Mouse (Mus musculus): ENCODE data around the gene Cyb5r3. TPM values are rescaled to one million over a fixed set of nuclear protein-coding genes. Genes with fewer than 3 reads are reported as not detected.

Gene Cyb5r3
- polyA plus RNA-seq, 1 experiment from 2014 or later = 192 TPM

- H3K4me1 ChIP-seq (replicated peaks; ENCODE audit: control insufficient read depth, insufficient read depth, low read length) = peaks cover 41% of the 10 kb centered on the region
- no peak overlapping the region for H3K4me3 ChIP-seq (ENCODE audit: low read length)
- peak overlapping the region; percentile 66 for H3K27ac ChIP-seq (ENCODE audit: low read length)
- ATAC-seq (ENCODE audit: low read depth) = peak; percentile 78
- H3K9me3 ChIP-seq (ENCODE audit: control insufficient read depth, low read length) = no peaks in the 10 kb centered on the region
- no peak overlapping the region for H3K9ac ChIP-seq (ENCODE audit: low read length)
- H3K36me3 ChIP-seq (ENCODE audit: control insufficient read depth, insufficient read depth, low read length) = peaks cover 8% of the 10 kb centered on the region
- H3K27me3 ChIP-seq (ENCODE audit: control insufficient read depth, insufficient read depth, low read depth, low read length) = no peaks in the 10 kb centered on the region
- 35% methylated on average over 5 of the region's 5 CpGs for WGBS
- H3K4me2 ChIP-seq (ENCODE audit: low read depth, low read length) = no peak overlapping the region
Observed at GRCm38 (mm10) chr15:83164971-83165471, 7.4 kb downstream of the Cyb5r3 start.

- ATAC-seq (ENCODE audit: low read depth) = no peak
- Histone ChIP-seq H3K9ac (ENCODE audit: low read length) (no peak overlapping the region), H3K9me3 (ENCODE audit: control insufficient read depth, low read length) (no peaks in the 10 kb centered on the region)
Observed at GRCm38 (mm10) chr15:83162818-83163485, 9.4 kb downstream of the Cyb5r3 start.

GRCm38 (mm10) chr15:83162001-83162400, 10.4 kb downstream of the Cyb5r3 start:
- Histone ChIP-seq H3K27me3 (ENCODE audit: control insufficient read depth, insufficient read depth, low read depth, low read length) (no peaks in the 10 kb centered on the region), H3K4me2 (ENCODE audit: low read depth, low read length) (no peak overlapping the region), H3K4me3 (ENCODE audit: low read length) (no peak overlapping the region), H3K27ac (ENCODE audit: low read length) (no peak overlapping the region), H3K9me3 (ENCODE audit: control insufficient read depth, low read length) (no peaks in the 10 kb centered on the region), H3K36me3 (ENCODE audit: control insufficient read depth, insufficient read depth, low read length) (peaks cover 24% of the 10 kb centered on the region), H3K4me1 (replicated peaks; ENCODE audit: control insufficient read depth, insufficient read depth, low read length) (peaks cover 21% of the 10 kb centered on the region), H3K9ac (ENCODE audit: low read length) (no peak overlapping the region)
- ATAC-seq (ENCODE audit: low read depth) = no peak
- 91% methylated on average over 4 of the region's 4 CpGs for WGBS

More at GRCm38 (mm10) chr15:83162818-83163485, 9.4 kb downstream of the Cyb5r3 start:
- Histone ChIP-seq H3K27ac (ENCODE audit: low read length) (no peak overlapping the region), H3K4me3 (ENCODE audit: low read length) (no peak overlapping the region), H3K36me3 (ENCODE audit: control insufficient read depth, insufficient read depth, low read length) (peaks cover 19% of the 10 kb centered on the region), H3K27me3 (ENCODE audit: control insufficient read depth, insufficient read depth, low read depth, low read length) (no peaks in the 10 kb centered on the region), H3K4me1 (replicated peaks; ENCODE audit: control insufficient read depth, insufficient read depth, low read length) (peaks cover 27% of the 10 kb centered on the region), H3K4me2 (ENCODE audit: low read depth, low read length) (no peak overlapping the region)
- WGBS = 82% methylated on average over 11 of the region's 11 CpGs

- WGBS = 70% methylated on average over 10 of the region's 10 CpGs
- Histone ChIP-seq H3K4me1 (replicated peaks; ENCODE audit: control insufficient read depth, insufficient read depth, low read length) (peaks cover 13% of the 10 kb centered on the region), H3K9ac (ENCODE audit: low read length) (no peak overlapping the region), H3K27me3 (ENCODE audit: control insufficient read depth, insufficient read depth, low read depth, low read length) (no peaks in the 10 kb centered on the region), H3K36me3 (ENCODE audit: control insufficient read depth, insufficient read depth, low read length) (peaks cover 24% of the 10 kb centered on the region), H3K4me2 (ENCODE audit: low read depth, low read length) (no peak overlapping the region), H3K9me3 (ENCODE audit: control insufficient read depth, low read length) (no peaks in the 10 kb centered on the region), H3K27ac (ENCODE audit: low read length) (no peak overlapping the region), H3K4me3 (ENCODE audit: low read length) (no peak overlapping the region)
- no peak for ATAC-seq (ENCODE audit: low read depth)
Observed at GRCm38 (mm10) chr15:83161062-83161748, 11.2 kb downstream of the Cyb5r3 start.

- no peak for ATAC-seq (ENCODE audit: low read depth)
- peaks cover 26% of the 10 kb centered on the region for H3K36me3 ChIP-seq (ENCODE audit: control insufficient read depth, insufficient read depth, low read length)
- H3K27me3 ChIP-seq (ENCODE audit: control insufficient read depth, insufficient read depth, low read depth, low read length) = no peaks in the 10 kb centered on the region
- 93% methylated on average over 4 of the region's 4 CpGs for WGBS
- no peak overlapping the region for H3K4me2 ChIP-seq (ENCODE audit: low read depth, low read length)
- peaks cover 7% of the 10 kb centered on the region for H3K4me1 ChIP-seq (replicated peaks; ENCODE audit: control insufficient read depth, insufficient read depth, low read length)
- no peaks in the 10 kb centered on the region for H3K9me3 ChIP-seq (ENCODE audit: control insufficient read depth, low read length)
- no peak overlapping the region for H3K4me3 ChIP-seq (ENCODE audit: low read length)
- H3K27ac ChIP-seq (ENCODE audit: low read length) = no peak overlapping the region
- H3K9ac ChIP-seq (ENCODE audit: low read length) = no peak overlapping the region
Observed at GRCm38 (mm10) chr15:83160561-83160960, 11.8 kb downstream of the Cyb5r3 start.

- no peak for ATAC-seq (ENCODE audit: low read depth)
- Histone ChIP-seq H3K27me3 (ENCODE audit: control insufficient read depth, insufficient read depth, low read depth, low read length) (no peaks in the 10 kb centered on the region), H3K9me3 (ENCODE audit: control insufficient read depth, low read length) (no peaks in the 10 kb centered on the region), H3K4me2 (ENCODE audit: low read depth, low read length) (no peak overlapping the region), H3K36me3 (ENCODE audit: control insufficient read depth, insufficient read depth, low read length) (peaks cover 26% of the 10 kb centered on the region), H3K4me3 (ENCODE audit: low read length) (no peak overlapping the region), H3K27ac (ENCODE audit: low read length) (no peak overlapping the region), H3K9ac (ENCODE audit: low read length) (no peak overlapping the region), H3K4me1 (replicated peaks; ENCODE audit: control insufficient read depth, insufficient read depth, low read length) (peaks cover 2% of the 10 kb centered on the region)
- WGBS = 94% methylated on average over 9 of the region's 9 CpGs
Observed at GRCm38 (mm10) chr15:83159823-83160222, 12.6 kb downstream of the Cyb5r3 start.

- Histone ChIP-seq H3K9me3 (ENCODE audit: control insufficient read depth, low read length) (no peaks in the 10 kb centered on the region), H3K4me2 (ENCODE audit: low read depth, low read length) (no peak overlapping the region), H3K4me1 (replicated peaks; ENCODE audit: control insufficient read depth, insufficient read depth, low read length) (no peaks in the 10 kb centered on the region), H3K27me3 (ENCODE audit: control insufficient read depth, insufficient read depth, low read depth, low read length) (no peaks in the 10 kb centered on the region), H3K4me3 (ENCODE audit: low read length) (no peak overlapping the region), H3K9ac (ENCODE audit: low read length) (no peak overlapping the region), H3K36me3 (ENCODE audit: control insufficient read depth, insufficient read depth, low read length) (peaks cover 31% of the 10 kb centered on the region), H3K27ac (ENCODE audit: low read length) (no peak overlapping the region)
- 86% methylated on average over 7 of the region's 7 CpGs for WGBS
- no peak for ATAC-seq (ENCODE audit: low read depth)
Observed at GRCm38 (mm10) chr15:83158587-83159160, 13.7 kb downstream of the Cyb5r3 start.

- no peaks in the 10 kb centered on the region for H3K9me3 ChIP-seq (ENCODE audit: control insufficient read depth, low read length)
- H3K36me3 ChIP-seq (ENCODE audit: control insufficient read depth, insufficient read depth, low read length) = peaks cover 33% of the 10 kb centered on the region
- H3K27ac ChIP-seq (ENCODE audit: low read length) = no peak overlapping the region
- no peak overlapping the region for H3K4me3 ChIP-seq (ENCODE audit: low read length)
- WGBS = 92% methylated on average over 6 of the region's 6 CpGs
- no peaks in the 10 kb centered on the region for H3K4me1 ChIP-seq (replicated peaks; ENCODE audit: control insufficient read depth, insufficient read depth, low read length)
- no peak overlapping the region for H3K9ac ChIP-seq (ENCODE audit: low read length)
- no peak overlapping the region for H3K4me2 ChIP-seq (ENCODE audit: low read depth, low read length)
- H3K27me3 ChIP-seq (ENCODE audit: control insufficient read depth, insufficient read depth, low read depth, low read length) = no peaks in the 10 kb centered on the region
- ATAC-seq (ENCODE audit: low read depth) = no peak
Observed at GRCm38 (mm10) chr15:83157667-83158064, 14.7 kb downstream of the Cyb5r3 start.

- Histone ChIP-seq H3K9me3 (ENCODE audit: control insufficient read depth, low read length) (no peaks in the 10 kb centered on the region), H3K4me3 (ENCODE audit: low read length) (no peak overlapping the region), H3K36me3 (ENCODE audit: control insufficient read depth, insufficient read depth, low read length) (peaks cover 33% of the 10 kb centered on the region), H3K27ac (ENCODE audit: low read length) (no peak overlapping the region), H3K4me2 (ENCODE audit: low read depth, low read length) (no peak overlapping the region), H3K27me3 (ENCODE audit: control insufficient read depth, insufficient read depth, low read depth, low read length) (no peaks in the 10 kb centered on the region), H3K9ac (ENCODE audit: low read length) (no peak overlapping the region), H3K4me1 (replicated peaks; ENCODE audit: control insufficient read depth, insufficient read depth, low read length) (no peaks in the 10 kb centered on the region)
- ATAC-seq (ENCODE audit: low read depth) = peak; percentile 51; the same call in 1 of the 2 replicates
- 69% methylated on average over 11 of the region's 11 CpGs for WGBS
Observed at GRCm38 (mm10) chr15:83156929-83157666, 15.3 kb downstream of the Cyb5r3 start.
